Mouse (Mus musculus): ENCODE measurements around the gene Draxin. TPM values are rescaled to one million over a fixed set of nuclear protein-coding genes. Genes with fewer than 3 reads are reported as not detected.

The Draxin gene
- polyA plus RNA-seq, 1 experiment from 2014 or later: 13.1 TPM

GRCm38 (mm10) chr4:148085131-148085906, 45.2 kb downstream of the Draxin start:
- Histone ChIP-seq H3K27ac (peak overlapping the region; percentile 41; the same call in 1 of the 2 replicates), H3K4me1 (replicated peaks) (peaks cover 72% of the 10 kb centered on the region), H3K9me3 (no peaks in the 10 kb centered on the region), H3K36me3 (peaks cover 20% of the 10 kb centered on the region), H3K27me3 (ENCODE audit: insufficient read depth, poor library complexity, severe bottlenecking) (peaks cover 9% of the 10 kb centered on the region; the same call in 1 of the 2 replicates), H3K4me3 (0 out of 2 replicates have a peak overlapping the region, but pooled peaks have one; percentile 9)
- DNase-seq (ENCODE audit: low spot score): no peak
- WGBS: 38% methylated on average over 10 of the region's 10 CpGs

GRCm38 (mm10) chr4:148084261-148084714, 46.2 kb downstream of the Draxin start:
- 6% methylated on average over 8 of the region's 8 CpGs for WGBS
- H3K27ac ChIP-seq: peak overlapping the region; percentile 59; the same call in 1 of the 2 replicates
- peaks cover 70% of the 10 kb centered on the region for H3K4me1 ChIP-seq (replicated peaks)
- peak overlapping the region; percentile 18; the same call in 1 of the 2 replicates for H3K4me3 ChIP-seq
- no peaks in the 10 kb centered on the region for H3K9me3 ChIP-seq
- peaks cover 30% of the 10 kb centered on the region for H3K36me3 ChIP-seq
- peaks cover 9% of the 10 kb centered on the region; the same call in 1 of the 2 replicates for H3K27me3 ChIP-seq (ENCODE audit: insufficient read depth, poor library complexity, severe bottlenecking)
- peak; percentile 66 for DNase-seq (ENCODE audit: low spot score)

- 59% methylated on average over 21 of the region's 21 CpGs for WGBS
- H3K36me3 ChIP-seq: peaks cover 34% of the 10 kb centered on the region
- H3K4me1 ChIP-seq (replicated peaks): peaks cover 60% of the 10 kb centered on the region
- H3K9me3 ChIP-seq: no peaks in the 10 kb centered on the region
- DNase-seq (ENCODE audit: low spot score): no peak
- H3K4me3 ChIP-seq: no peak overlapping the region
- H3K27ac ChIP-seq: 0 out of 2 replicates have a peak overlapping the region, but pooled peaks have one; percentile 59
- H3K27me3 ChIP-seq (ENCODE audit: insufficient read depth, poor library complexity, severe bottlenecking): peaks cover 9% of the 10 kb centered on the region; the same call in 1 of the 2 replicates
Observed at GRCm38 (mm10) chr4:148083176-148083899, 47.2 kb downstream of the Draxin start.

- Histone ChIP-seq H3K36me3 (peaks cover 34% of the 10 kb centered on the region), H3K27me3 (ENCODE audit: insufficient read depth, poor library complexity, severe bottlenecking) (peaks cover 9% of the 10 kb centered on the region; the same call in 1 of the 2 replicates), H3K9me3 (no peaks in the 10 kb centered on the region), H3K27ac (no peak overlapping the region), H3K4me3 (no peak overlapping the region), H3K4me1 (replicated peaks) (peaks cover 56% of the 10 kb centered on the region)
- DNase-seq (ENCODE audit: low spot score): peak; percentile 71
- 55% methylated on average over 12 of the region's 12 CpGs for WGBS
Observed at GRCm38 (mm10) chr4:148082257-148083044, 48.0 kb downstream of the Draxin start.

GRCm38 (mm10) chr4:148081201-148081600, 49.3 kb downstream of the Draxin start:
- H3K4me3 ChIP-seq: no peak overlapping the region
- WGBS: 92% methylated on average over 10 of the region's 10 CpGs
- peaks cover 43% of the 10 kb centered on the region for H3K4me1 ChIP-seq (replicated peaks)
- no peaks in the 10 kb centered on the region for H3K9me3 ChIP-seq
- no peak for DNase-seq (ENCODE audit: low spot score)
- H3K27ac ChIP-seq: no peak overlapping the region
- peaks cover 34% of the 10 kb centered on the region for H3K36me3 ChIP-seq
- H3K27me3 ChIP-seq (ENCODE audit: insufficient read depth, poor library complexity, severe bottlenecking): peaks cover 6% of the 10 kb centered on the region; the same call in 1 of the 2 replicates

- Histone ChIP-seq H3K27ac (no peak overlapping the region), H3K4me1 (replicated peaks) (peaks cover 37% of the 10 kb centered on the region), H3K4me3 (no peak overlapping the region), H3K9me3 (no peaks in the 10 kb centered on the region), H3K36me3 (peaks cover 34% of the 10 kb centered on the region), H3K27me3 (ENCODE audit: insufficient read depth, poor library complexity, severe bottlenecking) (peaks cover 7% of the 10 kb centered on the region; the same call in 1 of the 2 replicates)
- DNase-seq (ENCODE audit: low spot score): no peak
- 93% methylated on average over 1 of the region's 1 CpGs for WGBS
Observed at GRCm38 (mm10) chr4:148080597-148080973, 49.9 kb downstream of the Draxin start.

- Histone ChIP-seq H3K27me3 (ENCODE audit: insufficient read depth, poor library complexity, severe bottlenecking) (peaks cover 6% of the 10 kb centered on the region; the same call in 1 of the 2 replicates), H3K9me3 (no peaks in the 10 kb centered on the region), H3K36me3 (peaks cover 34% of the 10 kb centered on the region), H3K27ac (no peak overlapping the region), H3K4me1 (replicated peaks) (peaks cover 37% of the 10 kb centered on the region), H3K4me3 (no peak overlapping the region)
- 88% methylated on average over 8 of the region's 8 CpGs for WGBS
- DNase-seq (ENCODE audit: low spot score): no peak
Observed at GRCm38 (mm10) chr4:148079944-148080596, 50.4 kb downstream of the Draxin start.

- WGBS: 70% methylated on average over 6 of the region's 6 CpGs
Observed at GRCm38 (mm10) chr4:148079212-148079611, 51.3 kb downstream of the Draxin start.

GRCm38 (mm10) chr4:148075881-148076280, 54.6 kb downstream of the Draxin start:
- Histone ChIP-seq H3K4me3 (no peak overlapping the region), H3K27me3 (ENCODE audit: insufficient read depth, poor library complexity, severe bottlenecking) (peaks cover 6% of the 10 kb centered on the region; the same call in 1 of the 2 replicates), H3K4me1 (replicated peaks) (peaks cover 18% of the 10 kb centered on the region), H3K27ac (peak overlapping the region; percentile 64; the same call in 1 of the 2 replicates), H3K36me3 (peaks cover 19% of the 10 kb centered on the region), H3K9me3 (no peaks in the 10 kb centered on the region)
- WGBS: 90% methylated on average over 6 of the region's 6 CpGs
- no peak for DNase-seq (ENCODE audit: low spot score)

More at GRCm38 (mm10) chr4:148079212-148079611, 51.3 kb downstream of the Draxin start:
- no peak overlapping the region for H3K4me3 ChIP-seq
- H3K4me1 ChIP-seq (replicated peaks): peaks cover 34% of the 10 kb centered on the region
- no peak for DNase-seq (ENCODE audit: low spot score)
- peaks cover 34% of the 10 kb centered on the region for H3K36me3 ChIP-seq
- peaks cover 6% of the 10 kb centered on the region; the same call in 1 of the 2 replicates for H3K27me3 ChIP-seq (ENCODE audit: insufficient read depth, poor library complexity, severe bottlenecking)
- H3K9me3 ChIP-seq: no peaks in the 10 kb centered on the region
- H3K27ac ChIP-seq: no peak overlapping the region

GRCm38 (mm10) chr4:148075259-148075658, 55.2 kb downstream of the Draxin start:
- peaks cover 21% of the 10 kb centered on the region for H3K4me1 ChIP-seq (replicated peaks)
- WGBS: 39% methylated on average over 21 of the region's 21 CpGs
- DNase-seq (ENCODE audit: low spot score): peak; percentile 62
- H3K27me3 ChIP-seq (ENCODE audit: insufficient read depth, poor library complexity, severe bottlenecking): peaks cover 6% of the 10 kb centered on the region; the same call in 1 of the 2 replicates
- H3K9me3 ChIP-seq: no peaks in the 10 kb centered on the region
- peak overlapping the region; percentile 64 for H3K27ac ChIP-seq
- H3K4me3 ChIP-seq: peak overlapping the region; percentile 43
- H3K36me3 ChIP-seq: peaks cover 13% of the 10 kb centered on the region

GRCm38 (mm10) chr4:148074521-148075189, 55.8 kb downstream of the Draxin start:
- Histone ChIP-seq H3K36me3 (peaks cover 7% of the 10 kb centered on the region; the same call in 1 of the 2 replicates), H3K4me1 (replicated peaks) (peaks cover 21% of the 10 kb centered on the region), H3K27ac (peak overlapping the region; percentile 64), H3K27me3 (ENCODE audit: insufficient read depth, poor library complexity, severe bottlenecking) (peaks cover 6% of the 10 kb centered on the region; the same call in 1 of the 2 replicates), H3K4me3 (peak overlapping the region; percentile 43), H3K9me3 (no peaks in the 10 kb centered on the region)
- DNase-seq (ENCODE audit: low spot score): no peak
- WGBS: 47% methylated on average over 17 of the region's 17 CpGs

Data from hindbrain, embryonic 10.5 days (tissue).